Mouse (Mus musculus) kidney, adult 2 months (tissue): ENCODE measurements around the gene Cep295.

Experiments used
- CTCF ChIP-seq: fragments of 200-500 bp; conservative IDR thresholded peaks from 2 replicates; pipeline ENCODE4 v1.5.1; 2011; ENCODE audit warnings: low read depth, mild to moderate bottlenecking, control low read depth, low read length, moderate library complexity, mixed read lengths; ENCODE audit not compliant: insufficient read depth, insufficient read length
- POLR2A ChIP-seq: fragments of 200-500 bp; IDR thresholded peaks from one replicate; pipeline ENCODE4 v1.6.1; 2011; ENCODE audit warnings: low read depth, low read length, control low read depth

DNA sequence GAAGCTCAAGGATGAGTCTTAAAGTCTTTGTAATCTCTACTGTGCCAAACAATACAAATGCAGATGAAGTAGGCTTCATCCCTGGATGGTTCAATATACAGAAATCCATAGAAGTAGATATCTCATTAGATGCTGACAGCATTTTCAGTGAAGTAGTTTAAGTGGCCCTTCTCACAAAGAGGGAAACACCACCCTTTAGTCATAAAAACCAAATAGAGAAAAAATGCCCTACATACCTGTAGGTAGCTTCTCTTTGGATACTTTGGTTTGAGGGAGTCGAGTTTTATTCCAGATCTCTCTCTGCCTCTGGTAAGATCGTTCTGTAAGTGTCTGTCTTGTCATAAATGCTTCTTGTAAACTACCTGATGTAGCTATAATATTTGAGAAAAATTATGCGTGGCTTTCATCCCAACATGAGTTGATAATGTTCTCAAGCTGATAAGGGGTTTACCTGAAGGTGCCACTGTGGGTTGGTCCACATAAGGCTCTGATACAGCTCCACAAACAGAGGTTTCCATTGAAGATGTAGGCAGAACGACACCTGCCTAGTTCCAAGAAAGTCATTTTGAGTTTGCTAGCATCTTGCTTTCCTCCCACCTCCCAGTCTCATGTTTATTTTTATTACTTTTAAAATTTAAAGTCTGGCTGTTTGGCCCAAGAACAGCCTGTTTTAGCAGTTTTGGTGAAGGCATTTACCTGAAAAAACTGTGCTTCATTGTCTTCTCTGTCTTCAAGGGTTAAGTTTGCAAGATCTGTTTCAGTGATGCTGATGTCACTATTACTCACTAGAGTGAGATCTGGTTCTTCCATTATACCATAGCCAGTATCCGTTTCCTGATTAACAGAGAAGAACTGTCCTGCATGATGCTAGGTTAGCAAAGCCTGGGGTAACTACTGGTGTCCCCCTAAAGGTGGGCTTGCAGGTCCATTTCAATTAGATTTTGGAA lies 40.1 kb downstream of the Cep295 start:
- TF ChIP-seq CTCF = no peak
- no peak for TF ChIP-seq POLR2A
